Mouse (Mus musculus) hindbrain, embryonic 12.5 days (tissue): ENCODE measurements around the gene P2ry6. TPM values are rescaled to one million over a fixed set of nuclear protein-coding genes. Genes with fewer than 3 reads are reported as not detected.

Experiments
- ATAC-seq: fragments of 200-750 bp; cut with Nextera tagmentation; 2 replicates; pipeline ENCODE4 v1.8.0; 2017; ENCODE audit warnings: moderate TSS enrichment; ENCODE audit not compliant: low FRiP score
- H3K27ac ChIP-seq: fragments of 300-500 bp; sonication (generic); 2 replicates; pipeline ENCODE4 v1.5.1; 2016; ENCODE audit warnings: mild to moderate bottlenecking
- H3K27me3 ChIP-seq: fragments of 300-500 bp; sonication (generic); 2 replicates; pipeline ENCODE4 v1.6.1; 2016; ENCODE audit warnings: mild to moderate bottlenecking
- H3K36me3 ChIP-seq: fragments of 300-500 bp; sonication (generic); 2 replicates; pipeline ENCODE4 v1.6.1; 2016; ENCODE audit warnings: mild to moderate bottlenecking
- H3K4me1 ChIP-seq: fragments of 300-500 bp; sonication (generic); 2 replicates; pipeline ENCODE4 v1.6.1; 2016
- H3K4me2 ChIP-seq: fragments of 300-500 bp; sonication (generic); replicated peaks from 2 replicates; pipeline ENCODE4 v1.6.1; 2016; ENCODE audit warnings: mild to moderate bottlenecking
- H3K4me3 ChIP-seq: fragments of 300-500 bp; sonication (generic); 2 replicates; pipeline ENCODE4 v1.5.1; 2016; ENCODE audit warnings: mild to moderate bottlenecking
- H3K9ac ChIP-seq: fragments of 300-500 bp; sonication (generic); 2 replicates; pipeline ENCODE4 v1.6.1; 2016; ENCODE audit warnings: mild to moderate bottlenecking, moderate library complexity
- H3K9me3 ChIP-seq: fragments of 300-500 bp; sonication (generic); replicated peaks from 2 replicates; pipeline ENCODE4 v1.6.1; 2016; ENCODE audit warnings: mild to moderate bottlenecking
- WGBS: fragments of 180-500 bp; shearing (Covaris S2); methylation state at CpG from one replicate; pipeline ENCODE4 v1.1.7; 2016; 5-methylcytosine and 5-hydroxymethylcytosine counted together
- polyA plus RNA-seq: library from polyadenylated mRNA; unstranded; fragments of >200 nt; fragmentation: Nextera tagmentation; extraction: Ambion mirVana; gene quantifications from 2 replicates; pipeline ENCODE4 v1.2.1, GENCODE M21; 2016

P2ry6 gene
- polyA plus RNA-seq, 1 experiment from 2014 or later, result 2.8 TPM

- no peak overlapping the region for H3K9ac ChIP-seq
- H3K9me3 ChIP-seq, result no peaks in the 10 kb centered on the region
- H3K4me2 ChIP-seq, result no peak overlapping the region
- no peak overlapping the region for H3K27ac ChIP-seq
- H3K36me3 ChIP-seq, result no peaks in the 10 kb centered on the region
- H3K4me1 ChIP-seq, result peaks cover 4% of the 10 kb centered on the region; the same call in 1 of the 2 replicates
- H3K4me3 ChIP-seq, result no peak overlapping the region
- no peak for ATAC-seq
- WGBS, result 56% methylated on average over 2 of the region's 2 CpGs
- 0 out of 2 replicates have a peak, but pooled peaks cover 4% of the 10 kb centered on the region for H3K27me3 ChIP-seq
Observed at GRCm38 (mm10) chr7:100951903-100952302, 22.5 kb downstream of the P2ry6 start.

- WGBS, result 62% methylated on average over 12 of the region's 12 CpGs
- H3K36me3 ChIP-seq, result no peaks in the 10 kb centered on the region
- H3K4me1 ChIP-seq, result peaks cover 4% of the 10 kb centered on the region; the same call in 1 of the 2 replicates
- no peak overlapping the region for H3K4me2 ChIP-seq
- ATAC-seq, result no peak
- H3K27me3 ChIP-seq, result 0 out of 2 replicates have a peak, but pooled peaks cover 4% of the 10 kb centered on the region
- no peak overlapping the region for H3K9ac ChIP-seq
- H3K27ac ChIP-seq, result 0 out of 2 replicates have a peak overlapping the region, but pooled peaks have one; percentile 13
- no peak overlapping the region for H3K4me3 ChIP-seq
- no peaks in the 10 kb centered on the region for H3K9me3 ChIP-seq
Observed at GRCm38 (mm10) chr7:100950481-100951010, 23.9 kb downstream of the P2ry6 start.

DNA sequence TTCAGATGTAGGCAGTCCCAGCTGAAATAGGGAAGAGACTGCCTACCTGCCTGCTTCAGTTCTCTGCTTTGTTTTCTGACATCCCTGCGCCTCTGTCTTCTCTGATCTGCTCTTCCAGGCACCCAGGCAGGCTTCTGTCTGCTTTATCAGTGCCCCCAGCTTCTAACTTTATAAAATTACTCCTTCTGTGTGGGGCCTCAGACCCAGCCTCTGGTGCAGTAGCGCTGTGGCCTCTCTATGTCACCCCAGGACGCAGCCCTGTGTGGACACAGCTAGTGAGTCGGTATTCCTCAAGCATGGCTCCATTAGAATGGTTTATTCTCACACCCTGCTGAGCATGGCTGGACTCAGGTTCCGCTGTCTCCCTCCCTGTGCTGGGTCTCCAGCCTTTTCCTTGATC lies 24.4 kb downstream of the P2ry6 start:
- no peaks in the 10 kb centered on the region for H3K36me3 ChIP-seq
- H3K4me1 ChIP-seq, result peaks cover 4% of the 10 kb centered on the region; the same call in 1 of the 2 replicates
- H3K9me3 ChIP-seq, result no peaks in the 10 kb centered on the region
- no peak overlapping the region for H3K4me2 ChIP-seq
- 52% methylated on average over 5 of the region's 5 CpGs for WGBS
- peak overlapping the region; percentile 13; the same call in 1 of the 2 replicates for H3K27ac ChIP-seq
- no peak overlapping the region for H3K4me3 ChIP-seq
- ATAC-seq, result no peak
- H3K9ac ChIP-seq, result no peak overlapping the region
- H3K27me3 ChIP-seq, result 0 out of 2 replicates have a peak, but pooled peaks cover 4% of the 10 kb centered on the region

GRCm38 (mm10) chr7:100944738-100945137 lies 29.7 kb downstream of the P2ry6 start:
- H3K27me3 ChIP-seq, result 0 out of 2 replicates have a peak, but pooled peaks cover 4% of the 10 kb centered on the region
- 88% methylated on average over 5 of the region's 5 CpGs for WGBS
- no peak overlapping the region for H3K9ac ChIP-seq
- no peaks in the 10 kb centered on the region for H3K36me3 ChIP-seq
- H3K4me1 ChIP-seq, result peaks cover 6% of the 10 kb centered on the region
- H3K9me3 ChIP-seq, result no peaks in the 10 kb centered on the region
- no peak overlapping the region for H3K4me2 ChIP-seq
- H3K27ac ChIP-seq, result no peak overlapping the region
- no peak for ATAC-seq
- no peak overlapping the region for H3K4me3 ChIP-seq

DNA sequence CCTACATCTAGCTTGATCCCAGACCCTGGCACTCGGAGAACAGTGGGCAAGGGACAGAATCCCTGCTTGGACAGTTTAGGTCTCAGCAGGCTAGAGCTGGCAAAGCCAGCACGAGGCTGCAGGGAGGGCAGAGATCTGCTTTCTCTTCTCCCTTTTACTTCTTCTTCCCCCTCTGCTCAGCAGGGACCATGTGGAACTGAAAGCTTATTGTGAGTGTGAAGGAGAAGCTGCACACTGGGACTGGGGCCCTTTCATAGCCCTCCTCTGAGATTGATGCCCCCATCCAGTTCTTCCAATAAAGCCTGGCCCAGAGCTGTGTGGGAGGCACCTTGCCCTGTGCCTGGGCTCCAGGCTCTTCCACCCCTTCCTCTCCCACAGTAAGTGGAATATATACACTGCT lies 30.1 kb downstream of the P2ry6 start:
- no peak overlapping the region for H3K4me2 ChIP-seq
- H3K4me3 ChIP-seq, result no peak overlapping the region
- H3K4me1 ChIP-seq, result peaks cover 6% of the 10 kb centered on the region
- WGBS, result 60% methylated on average over 2 of the region's 2 CpGs
- no peak overlapping the region for H3K9ac ChIP-seq
- no peaks in the 10 kb centered on the region for H3K9me3 ChIP-seq
- H3K36me3 ChIP-seq, result no peaks in the 10 kb centered on the region
- ATAC-seq, result no peak
- H3K27ac ChIP-seq, result no peak overlapping the region
- H3K27me3 ChIP-seq, result 0 out of 2 replicates have a peak, but pooled peaks cover under 1% of the 10 kb centered on the region

GRCm38 (mm10) chr7:100942789-100943615 lies 31.4 kb downstream of the P2ry6 start:
- H3K4me3 ChIP-seq, result no peak overlapping the region
- no peak overlapping the region for H3K9ac ChIP-seq
- no peak overlapping the region for H3K27ac ChIP-seq
- H3K4me2 ChIP-seq, result no peak overlapping the region
- ATAC-seq, result peak; percentile 58
- 47% methylated on average over 12 of the region's 12 CpGs for WGBS
- no peaks in the 10 kb centered on the region for H3K36me3 ChIP-seq
- no peaks in the 10 kb centered on the region for H3K27me3 ChIP-seq
- no peaks in the 10 kb centered on the region for H3K9me3 ChIP-seq
- peaks cover 6% of the 10 kb centered on the region for H3K4me1 ChIP-seq

GRCm38 (mm10) chr7:100941169-100941568 lies 33.3 kb downstream of the P2ry6 start:
- Histone ChIP-seq H3K27me3 (no peaks in the 10 kb centered on the region), H3K9ac (no peak overlapping the region), H3K27ac (no peak overlapping the region), H3K4me2 (no peak overlapping the region), H3K36me3 (no peaks in the 10 kb centered on the region), H3K4me3 (no peak overlapping the region), H3K4me1 (peaks cover 6% of the 10 kb centered on the region), H3K9me3 (no peaks in the 10 kb centered on the region)
- 41% methylated on average over 5 of the region's 5 CpGs for WGBS
- no peak for ATAC-seq

DNA sequence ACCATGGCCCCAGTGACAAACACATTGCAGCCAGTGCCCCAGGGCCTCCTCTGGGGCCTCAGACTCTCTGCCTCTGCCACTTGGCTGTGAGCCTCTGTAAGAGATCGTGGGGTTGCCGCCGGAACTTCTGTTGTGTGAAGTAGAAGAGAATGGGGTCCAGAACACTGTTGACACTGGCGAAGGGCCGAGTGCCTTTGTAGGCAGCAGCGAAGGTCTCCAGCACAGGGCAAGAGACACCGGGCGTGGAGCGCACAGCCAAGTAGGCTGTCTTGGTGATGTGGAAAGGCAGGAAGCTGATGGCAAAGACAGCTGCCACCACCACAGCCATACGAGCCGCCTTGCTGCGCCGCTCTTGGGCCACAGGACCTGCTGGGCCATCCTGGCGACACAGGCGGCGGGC lies 36.3 kb downstream of the P2ry6 start:
- peaks cover 4% of the 10 kb centered on the region for H3K4me1 ChIP-seq
- H3K4me3 ChIP-seq, result no peak overlapping the region
- no peak overlapping the region for H3K4me2 ChIP-seq
- H3K27me3 ChIP-seq, result no peaks in the 10 kb centered on the region
- H3K27ac ChIP-seq, result no peak overlapping the region
- H3K36me3 ChIP-seq, result no peaks in the 10 kb centered on the region
- no peak for ATAC-seq
- no peak overlapping the region for H3K9ac ChIP-seq
- WGBS, result 84% methylated on average over 16 of the region's 16 CpGs
- no peaks in the 10 kb centered on the region for H3K9me3 ChIP-seq

DNA sequence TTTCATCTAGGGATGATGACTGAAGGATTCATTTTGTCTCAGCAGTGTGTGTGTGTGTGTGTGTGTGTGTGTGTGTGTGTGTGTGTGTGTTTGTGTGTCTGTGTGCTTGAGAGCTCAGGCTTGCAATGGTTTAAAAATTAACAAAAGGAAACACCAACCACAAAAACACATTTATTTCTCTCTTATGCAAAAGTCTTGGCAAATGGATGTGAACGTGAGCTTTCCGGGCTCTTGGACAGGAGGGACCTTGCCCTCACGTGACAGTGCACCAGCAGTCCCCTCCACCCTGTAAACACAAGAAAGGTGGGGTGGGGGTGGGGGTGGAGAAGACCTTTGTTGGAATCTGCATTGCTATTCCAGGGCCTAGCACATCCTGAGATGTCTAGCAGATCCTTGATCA lies 37.0 kb downstream of the P2ry6 start:
- H3K36me3 ChIP-seq, result no peaks in the 10 kb centered on the region
- 84% methylated on average over 3 of the region's 3 CpGs for WGBS

GRCm38 (mm10) chr7:100933520-100933919 lies 40.9 kb downstream of the P2ry6 start:
- no peak overlapping the region for H3K4me3 ChIP-seq
- no peak overlapping the region for H3K4me2 ChIP-seq
- H3K9ac ChIP-seq, result no peak overlapping the region
- no peak overlapping the region for H3K27ac ChIP-seq
- no peaks in the 10 kb centered on the region for H3K9me3 ChIP-seq
- ATAC-seq, result no peak
- H3K27me3 ChIP-seq, result peaks cover 9% of the 10 kb centered on the region
- H3K36me3 ChIP-seq, result no peaks in the 10 kb centered on the region
- peaks cover 33% of the 10 kb centered on the region for H3K4me1 ChIP-seq

More for the DNA sequence above, 37.0 kb downstream of the P2ry6 start:
- H3K4me3 ChIP-seq, result no peak overlapping the region
- no peaks in the 10 kb centered on the region for H3K27me3 ChIP-seq
- no peak overlapping the region for H3K27ac ChIP-seq
- ATAC-seq, result no peak
- H3K9ac ChIP-seq, result no peak overlapping the region
- H3K4me1 ChIP-seq, result 0 out of 2 replicates have a peak, but pooled peaks cover 1% of the 10 kb centered on the region
- H3K4me2 ChIP-seq, result no peak overlapping the region
- H3K9me3 ChIP-seq, result no peaks in the 10 kb centered on the region

DNA sequence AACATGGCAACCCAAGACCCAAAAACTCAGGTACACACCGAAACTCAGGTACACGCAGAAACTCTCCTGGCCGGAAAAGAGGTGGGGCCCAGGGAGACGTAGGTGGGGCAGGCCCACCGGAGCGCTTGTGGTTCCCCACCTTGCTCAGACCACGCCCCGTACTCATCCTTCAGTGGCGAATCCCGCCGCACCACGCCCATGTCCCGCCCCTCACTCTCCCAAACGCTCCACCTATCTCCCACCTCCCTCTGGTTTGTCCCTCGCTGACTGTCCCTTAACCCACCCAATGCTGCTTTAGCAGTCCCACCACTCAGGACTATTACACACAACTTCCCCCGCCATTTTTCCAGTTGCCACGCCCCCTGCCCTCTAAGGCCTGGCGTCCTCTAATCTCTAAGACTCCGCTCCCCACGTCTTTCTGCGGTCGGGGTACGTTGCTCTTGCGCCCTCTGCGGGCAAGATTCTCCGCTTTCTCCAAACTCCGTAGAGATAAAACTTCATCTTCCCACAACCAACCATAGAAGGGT lies 41.9 kb downstream of the P2ry6 start:
- peaks cover 9% of the 10 kb centered on the region for H3K27me3 ChIP-seq
- WGBS, result under 1% methylated on average over 24 of the region's 27 CpGs
- H3K9me3 ChIP-seq, result no peaks in the 10 kb centered on the region

GRCm38 (mm10) chr7:100931926-100932480 lies 42.4 kb downstream of the P2ry6 start, which contains the start of gene Arhgef17:
Gene Arhgef17, minus strand, starts transcription at chr7:100932107.
- Histone ChIP-seq H3K27ac (peak within 1 kb of the TSS; percentile 78), H3K4me2 (peak within 1 kb of the TSS; percentile 57), H3K9ac (peak within 1 kb of the TSS; percentile 65), H3K36me3 (no peaks in the 10 kb centered on the region), H3K9me3 (no peaks in the 10 kb centered on the region), H3K4me3 (peak within 1 kb of the TSS; percentile 55), H3K4me1 (peaks cover 48% of the 10 kb centered on the region), H3K27me3 (peaks cover 9% of the 10 kb centered on the region)
- peak; percentile 77 for ATAC-seq
- WGBS, result 1% methylated on average over 35 of the region's 35 CpGs

More for the DNA sequence above, 41.9 kb downstream of the P2ry6 start:
- ATAC-seq, result peak; percentile 85
- peaks cover 43% of the 10 kb centered on the region for H3K4me1 ChIP-seq
- peak overlapping the region; percentile 57 for H3K4me2 ChIP-seq
- H3K4me3 ChIP-seq, result peak overlapping the region; percentile 55
- H3K27ac ChIP-seq, result peak overlapping the region; percentile 78
- H3K36me3 ChIP-seq, result no peaks in the 10 kb centered on the region
- peak overlapping the region; percentile 65 for H3K9ac ChIP-seq
